Mouse (Mus musculus) midbrain, embryonic 10.5 days (tissue): ENCODE measurements at regions not wholly inside any gene's neighbourhood (a gene's known extent, or its start where the extent isn't known, plus 50 kb on each side); places are given as distances from the start of the nearest gene placed in this dataset.
"Not testable (repeated sequence)": the region's sequence is repeated elsewhere in the genome, so short reads cannot be mapped to it uniquely, and the experiment has no call there.

ENCODE experiments used
- DNase-seq: peaks from one replicate; pipeline ENCODE4 v3.0.0-alpha.2; 2017; ENCODE audit warnings: low spot score
- H3K27ac ChIP-seq: fragments of 300-500 bp; sonication (generic); replicated peaks from 2 replicates; pipeline ENCODE4 v1.5.1; 2016; ENCODE audit warnings: mild to moderate bottlenecking
- H3K27me3 ChIP-seq: fragments of 300-500 bp; sonication (generic); 2 replicates; pipeline ENCODE4 v1.6.1; 2016; ENCODE audit warnings: low read depth, mild to moderate bottlenecking; ENCODE audit not compliant: poor library complexity, severe bottlenecking
- H3K36me3 ChIP-seq: fragments of 300-500 bp; sonication (generic); 2 replicates; pipeline ENCODE4 v1.6.1; 2016; ENCODE audit warnings: mild to moderate bottlenecking, moderate library complexity
- H3K4me1 ChIP-seq: fragments of 300-500 bp; sonication (generic); 2 replicates; pipeline ENCODE4 v1.6.1; 2016
- H3K4me3 ChIP-seq: fragments of 300-500 bp; sonication (generic); 2 replicates; pipeline ENCODE4 v1.5.1; 2016; ENCODE audit warnings: mild to moderate bottlenecking, moderate library complexity
- H3K9me3 ChIP-seq: fragments of 300-500 bp; sonication (generic); replicated peaks from 2 replicates; pipeline ENCODE4 v1.6.1; 2016; ENCODE audit warnings: mild to moderate bottlenecking
- WGBS: fragments of 180-500 bp; shearing (Covaris S2); methylation state at CpG from one replicate; pipeline ENCODE4 v1.1.7; 2016; 5-methylcytosine and 5-hydroxymethylcytosine counted together

DNA sequence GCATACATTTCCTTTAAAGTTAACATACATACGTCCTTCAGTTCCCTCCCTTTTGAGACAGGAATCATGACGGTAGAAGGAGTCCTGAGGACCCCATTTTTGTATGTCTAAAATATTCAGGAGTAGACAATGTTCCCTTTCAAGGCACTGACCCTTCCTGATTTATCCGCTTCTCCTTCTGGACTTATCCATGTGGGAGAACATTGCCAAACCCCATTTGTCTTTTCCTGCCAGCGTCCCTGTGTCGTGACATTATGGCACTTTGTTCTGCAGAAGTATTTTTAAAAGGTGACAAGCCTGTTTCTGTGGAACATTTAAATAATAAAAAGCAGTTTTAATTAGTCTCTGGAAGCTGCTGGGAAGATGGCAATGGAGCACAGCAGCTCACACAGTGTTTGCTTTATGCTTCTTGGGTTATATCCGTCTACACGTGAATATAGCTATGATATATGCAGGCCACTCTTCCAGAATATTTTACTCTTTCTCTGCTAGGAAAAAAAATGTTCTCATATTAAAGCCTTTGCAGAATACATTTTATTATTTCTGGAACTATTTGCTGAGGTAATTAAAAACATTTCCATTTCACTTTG lies 115.6 kb upstream of the Mad2l1 start:
- Histone ChIP-seq H3K27me3 (no peaks in the 10 kb centered on the region), H3K4me3 (no peak overlapping the region), H3K9me3 (no peaks in the 10 kb centered on the region), H3K27ac (0 out of 2 replicates have a peak overlapping the region, but pooled peaks have one; percentile 17), H3K4me1 (peaks cover 12% of the 10 kb centered on the region), H3K36me3 (no peaks in the 10 kb centered on the region)
- 59% methylated on average over 7 of the region's 7 CpGs for WGBS
- DNase-seq = no peak

- no peaks in the 10 kb centered on the region for H3K4me1 ChIP-seq
- H3K27ac ChIP-seq = no peak overlapping the region
- no peaks in the 10 kb centered on the region for H3K36me3 ChIP-seq
- no peak for DNase-seq
- H3K27me3 ChIP-seq = no peaks in the 10 kb centered on the region
- no peak overlapping the region for H3K4me3 ChIP-seq
- 82% methylated on average over 4 of the region's 4 CpGs for WGBS
- peaks cover 7% of the 10 kb centered on the region; the same call in 1 of the 2 replicates for H3K9me3 ChIP-seq
These were observed 106.8 kb upstream of the Mad2l1 start for GRCm38 (mm10) chr6:66428370-66428769.

GRCm38 (mm10) chr6:66450408-66450807 lies 84.8 kb upstream of the Mad2l1 start:
- not testable (repeated sequence) for H3K27me3 ChIP-seq, H3K9me3 ChIP-seq, H3K27ac ChIP-seq, H3K4me1 ChIP-seq, H3K36me3 ChIP-seq, DNase-seq, H3K4me3 ChIP-seq

GRCm38 (mm10) chr6:66458172-66458571 lies 77.0 kb upstream of the Mad2l1 start:
- H3K36me3 ChIP-seq = no peaks in the 10 kb centered on the region
- 57% methylated on average over 3 of the region's 3 CpGs for WGBS
- DNase-seq = no peak
- peaks cover 10% of the 10 kb centered on the region for H3K4me1 ChIP-seq
- peak overlapping the region; percentile 82 for H3K27ac ChIP-seq
- H3K4me3 ChIP-seq = 0 out of 2 replicates have a peak overlapping the region, but pooled peaks have one; percentile 9
- H3K9me3 ChIP-seq = no peaks in the 10 kb centered on the region
- H3K27me3 ChIP-seq = no peaks in the 10 kb centered on the region

DNA sequence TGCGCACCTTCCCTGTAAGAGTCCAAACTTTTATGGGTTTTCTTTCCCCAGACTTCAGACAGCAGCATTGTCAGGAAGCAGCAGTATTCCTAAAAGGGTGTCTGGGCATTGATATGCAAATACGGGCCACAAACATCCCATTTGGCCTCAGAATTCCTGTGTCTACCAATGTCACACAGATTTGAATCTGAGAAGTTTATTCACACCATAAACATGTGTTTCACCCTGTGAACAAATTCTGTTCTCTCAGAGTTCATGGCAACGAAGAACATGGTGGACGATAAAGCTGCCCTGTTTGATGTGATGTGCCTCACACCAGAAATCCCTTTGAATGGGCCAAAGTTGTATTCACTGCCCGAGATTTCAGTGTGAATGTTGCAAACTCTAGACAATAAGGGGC lies 70.7 kb upstream of the Mad2l1 start:
- no peaks in the 10 kb centered on the region for H3K27me3 ChIP-seq
- H3K4me3 ChIP-seq = no peak overlapping the region
- no peaks in the 10 kb centered on the region for H3K9me3 ChIP-seq
- peaks cover 12% of the 10 kb centered on the region for H3K4me1 ChIP-seq
- H3K27ac ChIP-seq = peak overlapping the region; percentile 77
- peak; percentile 15 for DNase-seq
- WGBS = 43% methylated on average over 4 of the region's 5 CpGs
- no peaks in the 10 kb centered on the region for H3K36me3 ChIP-seq

DNA sequence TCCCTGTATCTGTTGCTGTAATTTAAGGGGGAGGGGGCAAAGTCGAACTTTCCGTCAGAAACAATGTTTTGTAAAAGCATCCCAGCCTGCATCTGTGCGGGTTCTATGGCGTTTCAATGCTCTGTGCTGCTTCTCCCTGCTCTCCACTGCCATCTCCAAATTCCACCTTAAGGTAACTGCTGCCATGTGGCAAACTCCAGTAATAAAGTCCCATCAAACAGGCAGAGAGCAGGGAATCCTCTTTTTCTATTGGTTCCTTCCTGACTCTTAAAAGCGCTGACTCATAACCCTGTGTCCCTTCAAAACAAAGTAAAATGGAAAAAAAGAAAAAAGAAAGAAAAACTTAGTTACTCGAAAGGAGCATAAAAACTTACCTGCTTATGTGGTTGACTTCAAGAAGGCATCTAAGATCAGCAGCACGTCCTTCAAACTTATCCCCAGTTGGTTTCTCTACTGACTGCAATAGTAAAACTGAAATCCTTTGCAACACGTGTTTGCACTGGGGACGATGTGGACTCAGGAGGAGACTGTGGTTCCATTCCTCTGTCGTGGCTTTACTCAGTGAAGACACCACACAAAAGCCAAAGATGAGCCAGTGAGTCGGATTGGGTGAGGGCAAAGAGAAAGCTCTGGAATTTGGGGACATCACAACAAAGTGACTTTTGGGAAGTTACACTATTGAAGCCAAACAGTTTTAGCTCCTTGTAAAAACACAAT lies 69.9 kb upstream of the Mad2l1 start:
- 70% methylated on average over 11 of the region's 11 CpGs for WGBS
- Histone ChIP-seq H3K27me3 (no peaks in the 10 kb centered on the region), H3K9me3 (no peaks in the 10 kb centered on the region), H3K4me3 (no peak overlapping the region), H3K36me3 (no peaks in the 10 kb centered on the region), H3K4me1 (peaks cover 12% of the 10 kb centered on the region), H3K27ac (peak overlapping the region; percentile 77)
- no peak for DNase-seq

DNA sequence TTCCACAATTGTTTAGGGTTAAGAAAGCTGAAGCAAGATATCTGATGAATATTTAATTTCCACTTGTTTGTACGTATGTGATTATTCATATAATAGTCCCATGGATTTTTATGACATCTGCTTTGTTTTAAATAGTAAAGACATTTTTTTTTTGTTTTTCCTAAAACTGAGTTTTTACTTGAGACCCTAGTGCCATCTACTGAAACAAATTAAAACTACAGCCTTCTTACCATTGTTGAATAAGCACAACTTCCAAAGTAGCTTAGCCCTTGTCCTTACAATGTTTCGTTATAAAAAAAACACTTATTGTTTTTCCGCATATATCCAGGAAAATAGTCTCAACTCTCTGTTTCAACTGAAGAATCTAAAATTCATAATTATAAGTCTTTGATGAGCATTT lies 68.4 kb upstream of the Mad2l1 start:
- Histone ChIP-seq H3K27ac (no peak overlapping the region), H3K27me3 (no peaks in the 10 kb centered on the region), H3K4me1 (peaks cover 12% of the 10 kb centered on the region), H3K36me3 (no peaks in the 10 kb centered on the region), H3K4me3 (no peak overlapping the region), H3K9me3 (no peaks in the 10 kb centered on the region)
- WGBS = 39% methylated on average over 3 of the region's 3 CpGs
- DNase-seq = no peak

DNA sequence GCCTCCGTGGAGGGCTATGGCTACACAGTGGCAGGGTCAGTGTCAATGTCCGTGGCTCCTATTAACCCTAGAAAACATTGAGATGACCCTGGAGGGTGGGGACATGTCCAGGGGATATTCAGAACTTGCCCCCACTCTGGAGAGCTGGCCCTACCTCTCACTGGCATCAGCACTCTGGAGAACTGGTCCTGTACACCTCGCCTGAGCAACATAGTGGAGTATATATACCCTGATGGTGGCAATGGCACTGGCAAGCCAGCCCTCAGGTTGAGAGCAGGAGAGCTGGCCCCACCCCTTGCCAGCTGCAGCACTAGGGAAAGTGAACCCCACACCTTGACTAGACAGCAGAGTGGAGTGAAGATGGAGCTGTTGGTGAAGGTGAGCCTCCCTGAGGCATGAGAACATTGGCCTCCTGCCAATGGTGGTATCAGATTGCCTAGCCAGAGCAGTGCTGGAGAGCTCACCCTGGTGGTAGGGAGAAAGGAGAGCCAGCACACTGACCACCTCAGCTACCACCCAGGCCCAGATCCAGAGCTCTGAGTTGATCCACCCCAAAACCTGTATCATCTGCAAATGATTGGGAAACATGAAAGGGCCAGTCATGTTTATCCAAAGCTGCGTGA lies 64.5 kb upstream of the Mad2l1 start:
- Histone ChIP-seq H3K4me1 (no peaks in the 10 kb centered on the region), H3K27ac (no peak overlapping the region), H3K4me3 (no peak overlapping the region), H3K36me3 (no peaks in the 10 kb centered on the region), H3K9me3 (no peaks in the 10 kb centered on the region), H3K27me3 (no peaks in the 10 kb centered on the region)
- 82% methylated on average over 4 of the region's 4 CpGs for WGBS
- no peak for DNase-seq

GRCm38 (mm10) chr6:66471786-66472185 lies 63.4 kb upstream of the Mad2l1 start:
- Histone ChIP-seq H3K9me3 (no peaks in the 10 kb centered on the region), H3K36me3 (no peaks in the 10 kb centered on the region), H3K4me1 (no peaks in the 10 kb centered on the region), H3K4me3 (no peak overlapping the region), H3K27ac (no peak overlapping the region), H3K27me3 (no peaks in the 10 kb centered on the region)
- DNase-seq = no peak
- 79% methylated on average over 3 of the region's 3 CpGs for WGBS

- Histone ChIP-seq H3K36me3 (no peaks in the 10 kb centered on the region), H3K4me3 (no peak overlapping the region), H3K9me3 (no peaks in the 10 kb centered on the region), H3K4me1 (no peaks in the 10 kb centered on the region), H3K27ac (no peak overlapping the region), H3K27me3 (no peaks in the 10 kb centered on the region)
- DNase-seq = no peak
- 81% methylated on average over 4 of the region's 4 CpGs for WGBS
These were observed 62.5 kb upstream of the Mad2l1 start for GRCm38 (mm10) chr6:66472697-66473096.

DNA sequence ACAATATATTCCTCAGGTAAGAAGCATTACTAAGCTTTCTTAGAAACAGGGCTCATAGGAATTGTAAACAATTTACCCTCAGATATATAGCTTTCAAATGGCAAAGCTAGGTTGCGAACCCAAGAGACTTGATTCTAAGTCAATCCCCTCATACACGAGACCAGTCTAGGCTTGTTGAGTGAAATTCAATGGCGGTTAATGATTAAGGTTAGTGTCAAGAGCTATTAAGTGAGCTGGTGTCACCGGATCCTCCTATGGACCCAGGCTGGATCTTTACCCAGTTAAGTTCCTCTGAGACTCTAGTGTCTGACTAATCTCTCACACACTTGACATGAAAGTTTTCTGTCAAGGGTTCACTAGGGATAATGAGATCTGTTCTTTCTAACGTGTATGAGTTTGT lies 57.6 kb upstream of the Mad2l1 start:
- 64% methylated on average over 5 of the region's 5 CpGs for WGBS

DNA sequence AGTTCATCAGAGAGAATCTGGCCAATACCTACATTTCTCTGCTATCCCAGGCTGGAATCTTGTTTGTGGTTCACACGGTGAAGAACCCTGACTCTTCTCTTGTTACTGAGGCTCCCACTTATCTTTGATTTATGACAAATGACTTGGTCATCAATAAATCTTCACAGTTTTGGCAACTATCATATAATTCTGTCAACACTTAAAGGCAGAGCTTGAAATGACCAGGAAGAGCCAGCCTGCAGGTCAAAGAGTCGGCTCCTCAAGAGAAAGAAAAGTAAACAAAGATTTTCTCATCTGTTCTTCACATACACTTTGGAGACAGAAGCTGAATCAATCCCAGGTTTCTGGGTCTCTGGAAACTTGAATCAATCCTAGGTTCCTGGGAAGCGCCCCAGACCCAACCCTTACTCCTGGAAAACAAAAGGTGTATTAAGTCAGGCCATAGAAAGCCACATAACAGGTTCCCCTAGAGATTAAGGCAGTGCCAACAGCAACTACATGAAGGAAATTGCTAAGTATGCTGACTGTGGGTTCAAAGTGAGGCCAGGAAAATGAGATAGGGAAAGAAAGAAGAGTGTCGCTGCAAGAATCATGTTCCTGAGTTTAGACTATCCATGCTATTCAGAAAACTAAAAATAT lies 56.7 kb upstream of the Mad2l1 start:
- H3K27me3 ChIP-seq = no peaks in the 10 kb centered on the region
- no peaks in the 10 kb centered on the region for H3K9me3 ChIP-seq
- no peak for DNase-seq
- H3K4me3 ChIP-seq = no peak overlapping the region
- H3K4me1 ChIP-seq = no peaks in the 10 kb centered on the region
- H3K36me3 ChIP-seq = no peaks in the 10 kb centered on the region
- H3K27ac ChIP-seq = no peak overlapping the region
- WGBS = 58% methylated on average over 4 of the region's 4 CpGs

More for the DNA sequence above, 57.6 kb upstream of the Mad2l1 start:
- Histone ChIP-seq H3K4me1 (no peaks in the 10 kb centered on the region), H3K27me3 (no peaks in the 10 kb centered on the region), H3K9me3 (no peaks in the 10 kb centered on the region), H3K4me3 (no peak overlapping the region), H3K27ac (no peak overlapping the region), H3K36me3 (no peaks in the 10 kb centered on the region)
- no peak for DNase-seq

DNA sequence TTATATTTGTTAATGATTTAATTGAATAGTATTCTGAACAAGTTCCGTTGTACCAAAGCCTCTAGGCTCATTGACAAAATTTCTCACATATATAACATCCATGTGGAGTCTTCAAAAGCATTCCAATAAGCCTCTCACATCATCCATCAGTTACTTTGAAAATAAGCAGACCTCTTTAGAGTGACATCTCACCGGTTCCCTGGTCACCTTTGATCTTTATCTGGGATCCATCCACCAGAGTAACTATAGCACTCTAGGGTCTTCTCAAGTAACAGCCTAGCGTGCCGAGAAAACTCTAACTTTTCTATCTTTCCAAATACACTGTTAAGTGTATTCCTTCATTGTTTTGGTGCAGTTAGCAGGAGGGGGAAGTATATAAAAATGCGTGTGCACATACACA lies 55.6 kb upstream of the Mad2l1 start:
- 82% methylated on average over 5 of the region's 5 CpGs for WGBS
- Histone ChIP-seq H3K36me3 (no peaks in the 10 kb centered on the region), H3K4me3 (no peak overlapping the region), H3K4me1 (no peaks in the 10 kb centered on the region), H3K27ac (no peak overlapping the region), H3K9me3 (no peaks in the 10 kb centered on the region), H3K27me3 (no peaks in the 10 kb centered on the region)
- DNase-seq = no peak
